Mouse (Mus musculus) adipocyte (in vitro differentiated cells): ENCODE results near the gene Adck1.
"Not testable (repeated sequence)": the region's sequence is repeated elsewhere in the genome, so short reads cannot be mapped to it uniquely, and the experiment has no call there.

Source experiments
- DNase-seq: peaks from one replicate; pipeline ENCODE4 v3.0.0-alpha.2; 2016; ENCODE audit warnings: low spot score

The Adck1 gene

DNA sequence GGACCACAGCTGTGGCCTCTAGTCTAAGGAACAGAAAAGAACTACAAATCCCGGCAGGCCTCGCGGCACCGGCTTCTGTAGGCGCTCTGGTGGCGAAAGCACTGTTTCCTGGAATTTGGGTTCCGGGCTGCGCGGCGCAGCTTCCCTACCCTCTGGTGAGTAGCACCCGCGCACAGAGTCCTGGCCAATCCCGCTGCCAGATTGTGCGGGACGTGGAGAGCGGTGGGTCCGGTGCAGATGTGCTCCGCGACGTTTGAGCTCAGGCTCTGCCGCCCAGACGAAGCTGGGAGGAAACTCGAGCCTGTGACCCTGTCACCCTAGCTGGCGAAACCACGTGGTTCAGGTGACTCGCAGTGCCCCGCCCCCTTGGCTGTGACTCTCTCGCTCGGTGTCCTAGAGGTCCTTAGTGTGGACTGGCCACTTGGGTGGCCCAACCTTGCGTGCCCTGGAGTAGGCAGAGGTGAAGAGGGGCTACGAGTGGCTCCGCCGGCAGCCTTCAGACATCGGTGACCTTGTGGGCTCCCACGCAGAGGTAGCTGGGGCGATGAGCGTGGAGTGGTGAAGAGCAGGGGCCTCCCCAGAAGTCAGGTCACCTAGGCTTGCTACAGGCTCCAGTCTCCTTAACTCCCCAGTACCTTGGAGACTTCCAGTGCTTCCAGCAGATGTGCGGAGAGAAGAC is at the start of gene Adck1:
TSS of gene Adck1 (plus strand) at position 114 of the 679 bp plus-strand sequence.
- DNase-seq: peak; percentile 86

DNA sequence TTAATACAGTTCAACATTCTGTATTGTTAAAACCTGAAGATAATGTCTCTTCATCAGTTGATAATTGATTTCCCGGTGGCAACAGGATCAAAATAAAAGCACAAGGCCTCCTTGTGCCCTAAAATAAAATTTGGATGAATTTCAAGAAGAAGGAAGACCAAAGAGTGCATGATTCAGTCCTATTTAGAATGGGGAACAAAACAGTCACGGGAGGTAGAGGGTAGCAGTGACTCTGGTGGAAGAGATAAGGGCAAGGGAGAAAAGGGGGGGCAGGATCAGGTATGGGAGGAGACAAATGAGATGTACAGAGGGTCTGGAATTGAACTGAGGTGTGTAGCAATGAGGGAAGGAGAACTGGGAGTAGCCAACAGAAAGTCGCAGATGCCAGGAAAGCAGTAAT is 45.8 kb upstream of the Adck1 start:
- DNase-seq: no peak

- DNase-seq: not testable (repeated sequence)
Observed at GRCm38 (mm10) chr12:88323926-88324325, 36.4 kb upstream of the Adck1 start, which contains the start of gene Gm5039. Gene Gm5039 (minus strand): TSS chr12:88324026.

- not testable (repeated sequence) for DNase-seq
Observed at GRCm38 (mm10) chr12:88336662-88337413, 23.5 kb upstream of the Adck1 start.

GRCm38 (mm10) chr12:88341286-88341685 is 19.1 kb upstream of the Adck1 start:
- not testable (repeated sequence) for DNase-seq

- no peak for DNase-seq
Observed at GRCm38 (mm10) chr12:88354182-88354702, 6.1 kb upstream of the Adck1 start.

DNA sequence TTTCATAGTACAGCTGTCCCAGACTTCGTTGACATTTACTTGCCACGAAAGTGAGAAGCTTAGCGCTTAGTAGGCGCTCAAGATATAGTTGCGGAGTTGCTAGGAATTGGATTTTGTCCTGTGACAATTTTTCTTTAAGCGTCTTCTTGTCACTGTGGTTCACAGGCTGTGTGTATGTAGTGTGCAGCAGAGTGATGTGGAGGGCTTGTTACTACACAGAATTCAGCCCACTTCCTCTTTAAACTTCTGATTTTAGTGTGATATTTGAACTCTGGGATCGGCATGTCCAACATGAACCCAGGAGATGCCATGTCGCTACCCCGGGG is 729 bp downstream of the Adck1 start:
- no peak for DNase-seq

- peak; percentile 20 for DNase-seq
Observed at GRCm38 (mm10) chr12:88367673-88368072, 7.3 kb downstream of the Adck1 start.

GRCm38 (mm10) chr12:88368618-88369017 is 8.3 kb downstream of the Adck1 start:
- peak; percentile 23 for DNase-seq

DNA sequence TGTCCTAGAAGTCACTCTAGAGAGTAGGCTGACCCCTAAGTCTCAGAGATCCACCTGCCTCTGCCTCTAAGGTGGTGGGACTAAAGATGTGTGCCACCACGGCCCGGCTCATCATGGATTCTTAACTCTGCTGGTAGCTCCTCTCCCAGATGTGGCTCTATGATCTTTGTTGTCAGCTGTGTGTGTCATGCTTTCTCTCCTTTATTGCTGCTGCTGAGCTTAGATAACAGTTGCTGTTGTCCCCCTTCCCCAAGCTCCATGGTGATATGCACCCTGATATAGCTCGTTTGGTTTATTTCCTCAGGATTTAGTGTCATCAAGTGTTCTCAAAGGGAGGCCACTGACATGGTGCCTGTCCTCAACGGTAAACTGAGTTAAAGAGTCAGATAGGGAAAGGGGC is 9.3 kb downstream of the Adck1 start:
- DNase-seq: not testable (repeated sequence)

DNA sequence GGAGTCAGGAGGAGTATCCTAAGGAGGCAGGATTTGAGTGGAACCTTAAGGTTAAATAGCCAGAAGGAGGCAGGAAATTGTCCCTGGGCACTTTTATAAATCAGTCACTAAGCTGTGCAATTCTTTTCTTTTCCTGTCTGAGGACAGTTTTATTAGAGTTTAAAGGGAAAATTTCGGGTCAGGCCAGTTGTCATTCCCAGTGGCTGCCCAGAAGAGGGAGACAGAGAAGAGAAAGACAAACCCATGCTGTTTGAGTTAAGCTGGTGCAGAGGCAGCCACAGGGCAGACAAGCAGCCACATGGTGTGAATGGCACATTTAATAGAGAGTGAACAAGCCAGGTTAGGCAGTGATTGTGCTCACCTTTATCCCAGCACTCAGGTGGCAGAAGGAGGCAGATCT is 10.0 kb downstream of the Adck1 start:
- DNase-seq: peak; percentile 13

DNA sequence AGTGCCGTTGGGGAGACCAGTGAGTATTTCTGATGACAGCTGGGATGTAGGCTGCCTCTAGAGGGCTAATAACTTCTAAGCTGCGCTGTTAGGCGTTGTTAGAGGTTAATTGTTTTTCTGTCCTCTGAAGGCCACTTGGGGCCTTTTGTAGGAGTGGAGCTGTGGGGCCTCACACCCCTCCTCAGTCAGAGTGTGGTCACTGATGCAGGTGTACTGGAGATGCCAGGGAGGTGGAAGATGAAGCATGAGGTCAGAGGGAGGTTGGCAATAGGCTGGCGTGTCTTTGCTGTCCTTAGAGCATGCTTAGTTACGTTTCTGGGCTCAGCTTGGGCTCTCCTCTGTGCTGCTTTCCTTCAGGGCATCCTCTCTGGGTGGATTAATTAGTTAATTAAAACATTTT is 11.7 kb downstream of the Adck1 start:
- DNase-seq: no peak

DNA sequence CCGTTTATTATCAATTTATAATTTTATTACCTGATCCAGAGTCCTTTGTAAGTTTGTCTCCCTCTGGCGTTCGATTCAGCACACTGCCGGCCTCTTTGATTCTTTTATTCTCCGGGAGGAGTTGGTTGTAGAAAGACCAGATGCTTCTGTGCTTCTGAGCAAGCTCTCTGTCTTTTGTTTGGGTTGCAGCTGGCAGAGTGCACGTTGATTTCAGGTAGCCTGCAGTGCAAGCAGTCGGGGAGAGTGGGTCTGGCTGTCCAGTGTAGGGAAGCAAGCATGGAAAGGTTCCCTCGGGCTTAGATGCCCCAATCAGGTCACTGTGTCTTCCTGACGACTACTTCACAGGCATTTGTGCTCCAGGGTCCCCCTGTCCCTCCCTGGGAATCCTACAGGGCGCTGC is 16.5 kb downstream of the Adck1 start:
- DNase-seq: peak; percentile 25

DNA sequence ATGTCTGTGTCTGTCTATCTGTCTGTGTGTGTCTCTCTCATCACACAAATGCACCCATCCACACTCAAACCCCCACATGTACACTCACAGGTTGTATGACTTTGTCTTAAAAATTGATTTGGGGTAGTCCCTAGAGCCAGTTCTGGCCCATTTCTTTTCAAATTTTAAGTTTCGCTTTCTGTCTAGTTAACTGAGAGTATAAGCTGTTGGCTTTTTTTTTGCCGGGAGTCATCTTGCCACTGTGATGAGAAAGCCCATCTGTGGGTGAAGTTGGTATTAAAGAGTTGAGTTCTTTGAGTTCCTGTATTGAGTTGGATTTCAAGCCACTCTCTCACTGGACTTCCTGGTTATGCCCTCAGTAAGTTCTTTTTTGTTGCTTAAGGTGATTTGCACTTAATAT is 17.9 kb downstream of the Adck1 start:
- DNase-seq: no peak

DNA sequence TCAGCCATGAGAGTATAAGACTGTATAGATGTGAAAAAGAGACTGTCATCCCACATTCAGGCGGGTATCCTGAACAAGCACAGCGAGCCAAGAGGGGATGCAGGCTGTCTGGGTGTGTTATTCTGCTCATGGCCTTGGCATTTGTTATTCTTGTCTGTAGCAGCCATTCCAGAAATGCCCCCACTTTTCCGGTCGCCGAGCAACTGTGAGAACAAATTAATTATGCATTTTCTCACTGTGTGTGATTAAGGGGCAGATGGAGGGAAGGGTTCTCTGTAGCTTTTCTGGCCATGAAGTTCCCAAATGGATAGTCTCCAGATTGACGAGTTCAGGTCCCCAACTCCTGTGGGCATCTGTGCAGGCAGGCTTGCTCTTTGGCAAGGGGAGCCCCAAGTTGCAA is 28.5 kb downstream of the Adck1 start:
- DNase-seq: no peak

- DNase-seq: no peak
Observed at GRCm38 (mm10) chr12:88398658-88399057, 38.3 kb downstream of the Adck1 start.

DNA sequence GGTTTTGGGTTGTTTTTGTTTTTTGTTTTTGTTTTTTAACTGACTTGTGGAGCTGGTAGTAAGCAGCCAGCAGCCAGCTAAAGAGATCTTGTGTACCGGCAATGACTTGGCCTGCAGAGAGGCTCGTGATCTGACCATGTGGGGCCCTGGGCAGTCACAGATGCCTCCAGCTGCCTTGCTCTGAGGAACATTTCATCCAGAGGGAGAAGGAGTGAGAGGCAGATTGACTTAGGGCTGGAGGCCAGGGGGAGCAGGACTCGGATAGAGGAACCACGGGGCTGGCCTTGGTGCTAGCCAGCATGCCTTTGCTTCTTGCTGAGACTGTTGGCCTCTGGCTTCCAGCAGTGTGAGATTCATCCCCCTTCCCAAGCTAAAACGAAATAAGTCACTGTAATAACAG is 43.2 kb downstream of the Adck1 start:
- no peak for DNase-seq

DNA sequence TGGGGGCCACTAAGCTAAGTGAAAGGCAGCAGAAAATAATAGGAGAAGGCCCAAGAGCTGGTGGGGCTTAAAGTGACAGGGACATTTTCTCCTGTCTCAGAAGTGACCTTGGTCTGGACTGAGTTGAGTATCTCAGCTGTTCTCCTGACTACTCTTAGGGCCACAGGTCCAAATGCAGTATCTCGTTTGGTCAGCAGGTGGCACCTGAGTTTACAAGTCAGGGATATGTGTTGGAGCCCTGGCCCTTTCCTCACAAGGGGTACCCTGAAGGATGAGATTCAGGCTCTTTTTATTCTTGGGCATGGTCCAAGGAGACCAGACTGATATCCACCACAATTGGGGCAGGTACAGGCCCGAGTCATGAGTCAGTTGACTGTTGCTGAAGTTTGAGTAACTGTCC is 44.8 kb downstream of the Adck1 start:
- peak; percentile 61 for DNase-seq

DNA sequence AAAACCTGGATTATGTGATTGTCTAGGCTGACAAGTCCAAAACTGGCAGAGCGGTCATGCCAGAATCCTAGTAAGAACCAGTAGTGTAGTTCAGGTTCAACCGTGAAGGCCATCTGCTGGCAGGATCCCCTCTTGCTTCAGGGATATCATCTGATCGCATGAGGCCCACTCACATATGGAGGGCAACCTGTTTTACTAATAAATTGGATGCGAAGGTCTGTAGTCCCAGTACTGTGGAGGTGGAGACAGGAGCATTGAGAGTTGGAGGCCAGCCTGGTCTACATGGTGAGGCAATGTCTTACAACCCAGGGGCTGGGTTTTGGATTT is 47.6 kb downstream of the Adck1 start:
- DNase-seq: no peak

DNA sequence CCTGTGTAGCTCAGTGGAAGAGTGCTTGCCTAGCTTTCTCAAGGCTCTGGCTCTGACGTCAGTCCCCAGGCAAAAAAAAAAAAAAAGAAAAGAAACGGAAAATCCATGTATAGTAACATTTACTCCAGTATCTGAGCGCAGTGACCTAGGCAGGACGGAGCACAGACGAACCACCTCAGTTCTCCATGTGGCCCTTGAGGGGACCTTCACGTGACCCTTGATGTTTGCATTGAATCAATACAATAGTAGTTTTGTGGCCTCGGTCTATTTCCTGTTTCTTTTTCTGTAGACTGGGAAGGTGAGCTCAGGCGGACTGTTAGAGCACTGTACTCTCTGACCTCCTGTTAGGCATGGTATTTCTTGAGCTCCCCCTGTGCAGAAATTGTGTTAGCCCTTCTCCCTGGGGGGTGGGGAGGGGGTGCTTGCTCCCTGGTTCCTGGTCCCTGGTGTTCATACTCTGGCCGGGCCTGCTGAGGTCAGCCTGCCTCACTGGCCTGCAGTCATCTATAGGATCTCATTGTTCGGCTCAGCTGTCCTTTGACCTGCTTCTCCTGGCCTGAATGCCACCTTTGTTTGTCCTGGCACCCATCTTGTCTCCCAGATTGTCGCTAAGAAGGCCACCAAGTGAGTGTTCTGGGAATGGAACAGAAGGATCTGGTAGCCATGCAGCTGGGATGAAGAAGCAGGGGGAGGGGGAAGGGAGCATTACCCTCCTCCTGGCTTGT is 48.1 kb downstream of the Adck1 start:
- DNase-seq: peak; percentile 4

- DNase-seq: no peak
Observed at GRCm38 (mm10) chr12:88413239-88413638, 52.9 kb downstream of the Adck1 start.

GRCm38 (mm10) chr12:88419912-88420621 is 59.7 kb downstream of the Adck1 start:
- peak; percentile 4 for DNase-seq
